Mouse (Mus musculus): ENCODE data around the gene Syvn1. TPM values are rescaled to one million over a fixed set of nuclear protein-coding genes. Genes with fewer than 3 reads are reported as not detected.

The Syvn1 gene
- total and polyA plus RNA-seq, 3 experiments, result 16.5 to 106 (median 26.8) TPM

DNA sequence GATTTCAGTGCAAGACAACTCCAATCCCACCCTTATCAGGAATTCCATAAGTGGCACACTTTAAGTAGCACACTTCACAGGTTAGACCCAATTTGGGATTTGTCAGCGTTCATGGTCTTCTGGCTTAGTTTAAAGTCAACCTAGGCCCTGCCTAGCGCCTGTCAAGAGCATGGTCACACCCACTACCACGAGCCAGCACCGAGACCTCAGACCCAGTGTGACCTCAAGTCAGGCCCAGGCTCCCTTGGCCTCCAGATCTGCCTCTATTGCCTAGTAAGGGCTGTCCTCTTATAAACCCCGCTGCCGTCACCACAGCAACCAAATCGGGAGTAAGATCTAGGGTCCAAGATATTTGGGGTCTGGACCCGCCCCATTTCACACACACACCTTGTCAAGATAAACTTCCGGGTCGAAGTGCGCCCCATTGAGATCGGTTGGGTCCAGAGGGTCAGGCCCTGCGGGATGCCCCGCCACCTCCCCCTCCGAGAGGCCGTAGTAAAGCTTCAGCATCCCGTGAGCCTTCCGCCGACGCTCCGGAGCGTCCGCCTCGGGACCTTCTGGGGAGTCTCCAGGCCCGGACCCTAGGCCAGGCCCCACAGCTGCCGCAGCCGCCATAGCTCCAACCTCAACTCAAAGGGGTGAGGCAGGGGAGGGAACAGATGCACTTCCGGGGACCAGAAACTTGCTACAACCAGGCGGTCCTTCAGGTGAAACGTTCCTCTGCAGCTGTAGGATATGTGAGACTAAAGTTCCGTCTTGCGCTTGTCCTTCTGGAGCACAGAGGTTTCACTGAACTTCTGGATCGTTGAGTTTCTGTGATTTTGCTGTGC, 30.4 kb downstream of the Syvn1 start, which contains the start of gene Vps51:
Gene Vps51, minus strand, starts transcription at position 668 of the 830 bp plus-strand sequence.
- TF ChIP-seq NRF1 (IDR thresholded peaks at IDR 0.05; ENCODE audit: low read depth, low read length) (peak; percentile 55), NELFE (IDR thresholded peaks at IDR 0.05; ENCODE audit: low read depth, low read length) (peak; percentile 75), POLR2A (IDR thresholded peaks at IDR 0.05; ENCODE audit: low read depth, low read length) (peak; percentile 72), BHLHE40 (IDR thresholded peaks at IDR 0.05; ENCODE audit: low read depth, low read length) (0 out of 2 replicates have a peak, but pooled peaks have one; percentile 32), RAD21 (IDR thresholded peaks at IDR 0.05; ENCODE audit: low read depth, low read length) (no peak), SMC3 (IDR thresholded peaks at IDR 0.05; ENCODE audit: low read depth, low read length) (no peak), ZMIZ1 (IDR thresholded peaks at IDR 0.05; ENCODE audit: low read depth, low read length) (0 out of 2 replicates have a peak, but pooled peaks have one; percentile 31), MEF2A (IDR thresholded peaks at IDR 0.05; ENCODE audit: borderline replicate concordance, low read depth, low read length) (peak; percentile 71), PAX5 (IDR thresholded peaks at IDR 0.05; ENCODE audit: low read length) (no peak), ZNF384 (IDR thresholded peaks at IDR 0.05; ENCODE audit: low read depth, low read length) (peak; percentile 50), UBTF (IDR thresholded peaks at IDR 0.05; ENCODE audit: low read depth, low read length) (no peak), ETS1 (conservative IDR thresholded peaks at IDR 0.05; ENCODE audit: low read depth, low read length) (no peak), RCOR1 (conservative IDR thresholded peaks at IDR 0.05; ENCODE audit: low read depth, low read length) (0 out of 2 replicates have a peak, but pooled peaks have one; percentile 40), JUND (conservative IDR thresholded peaks at IDR 0.05; ENCODE audit: low read depth, low read length) (peak; percentile 41; the same call in 1 of the 2 replicates), MAX (IDR thresholded peaks at IDR 0.05; ENCODE audit: low read length) (peak; percentile 88), ZKSCAN1 (IDR thresholded peaks at IDR 0.05; ENCODE audit: borderline replicate concordance, low read depth, low read length) (no peak), IRF4 (IDR thresholded peaks at IDR 0.05; ENCODE audit: low read depth, low read length) (peak; percentile 78), SIN3A (IDR thresholded peaks at IDR 0.05; ENCODE audit: low read length) (peak; percentile 99), POLR2AphosphoS2 (IDR thresholded peaks at IDR 0.05; ENCODE audit: low read depth, low read length) (peak; percentile 61; the same call in 1 of the 2 replicates), CHD1 (IDR thresholded peaks at IDR 0.05; ENCODE audit: low read depth, low read length) (0 out of 2 replicates have a peak, but pooled peaks have one; percentile 28), ZC3H11A (IDR thresholded peaks at IDR 0.05; ENCODE audit: low read depth, low read length) (no peak), E2F4 (IDR thresholded peaks at IDR 0.05; ENCODE audit: insufficient replicate concordance, low read depth, low read length) (no peak), ELF1 (IDR thresholded peaks at IDR 0.05; ENCODE audit: low read depth, low read length) (peak; percentile 89), TCF12 (IDR thresholded peaks at IDR 0.05; ENCODE audit: low read depth, low read length) (peak; percentile 86), CHD2 (IDR thresholded peaks at IDR 0.05; ENCODE audit: low read length) (peak; percentile 85; the same call in 1 of the 2 replicates), MXI1 (IDR thresholded peaks at IDR 0.05; ENCODE audit: low read depth, low read length) (peak; percentile 78; the same call in 1 of the 2 replicates), MYC (IDR thresholded peaks at IDR 0.05; ENCODE audit: low read depth, low read length) (peak; percentile 83; the same call in 1 of the 2 replicates), HCFC1 (IDR thresholded peaks at IDR 0.05; ENCODE audit: low read depth, low read length) (peak; percentile 92), KAT2A (IDR thresholded peaks at IDR 0.05; ENCODE audit: insufficient replicate concordance, low read length) (peak; percentile 91; the same call in 1 of the 2 replicates), GABPA (IDR thresholded peaks at IDR 0.05; ENCODE audit: insufficient replicate concordance, low read depth, low read length) (peak; percentile 23; the same call in 1 of the 2 replicates), TBP (conservative IDR thresholded peaks at IDR 0.05; ENCODE audit: low read depth, low read length) (peak; percentile 87)
- peak; percentile 93 for DNase-seq (ENCODE audit: extremely low read depth)
- Histone ChIP-seq H3K27me3 (replicated peaks) (no peaks in the 10 kb centered on the region), H3K4me1 (ENCODE audit: control insufficient read depth in 1 of 2, insufficient read depth in 2 of 2) (peaks cover 3 to 26% of the 10 kb centered on the region in 2 experiments), H3K4me3 (replicated peaks in 1 of 3; ENCODE audit: low read depth in 2 of 3, low read length in 2 of 3, poor library complexity in 1 of 3) (peak within 1 kb of the TSS; percentile 80 to 97 (median 97)), H3K9me3 (replicated peaks; ENCODE audit: low read length) (no peaks in the 10 kb centered on the region), H3K36me3 (replicated peaks in 1 of 2; ENCODE audit: control insufficient read depth in 1 of 2, insufficient read depth in 1 of 2, low read length in 1 of 2) (peaks cover 34 to 58% of the 10 kb centered on the region in 2 experiments), H3K79me2 (replicated peaks; ENCODE audit: control insufficient read depth, extremely low read depth, insufficient read depth, poor library complexity, severe bottlenecking) (peaks cover 20% of the 10 kb centered on the region), H3K27ac (ENCODE audit: insufficient read depth, low read depth) (peak within 1 kb of the TSS; percentile 65; the same call in 1 of the 2 replicates), H3K4me2 (ENCODE audit: insufficient read depth, low read depth, poor library complexity, severe bottlenecking) (peak within 1 kb of the TSS; percentile 92), H3K9ac (ENCODE audit: insufficient read depth, low read depth) (peak within 1 kb of the TSS; percentile 90)
- dilution Hi-C loops (cut with MboI; ENCODE audit: extremely low pct_ligation_motif_present, extremely low pct_unique_long_range_greater_than_20kb, low sequenced_read_pairs), result no loop called here
- in situ Hi-C loops (cut with MboI; ENCODE audit: low pct_ligation_motif_present, low pct_unique_long_range_greater_than_20kb, low sequenced_read_pairs), result no loop called here
